Mouse (Mus musculus): ENCODE results near the gene Rpgrip1. TPM values are rescaled to one million over a fixed set of nuclear protein-coding genes. Genes with fewer than 3 reads are reported as not detected.

Gene Rpgrip1
- total RNA-seq, 2 experiments from 2014 or later = 0.45 to 0.97 TPM

DNA sequence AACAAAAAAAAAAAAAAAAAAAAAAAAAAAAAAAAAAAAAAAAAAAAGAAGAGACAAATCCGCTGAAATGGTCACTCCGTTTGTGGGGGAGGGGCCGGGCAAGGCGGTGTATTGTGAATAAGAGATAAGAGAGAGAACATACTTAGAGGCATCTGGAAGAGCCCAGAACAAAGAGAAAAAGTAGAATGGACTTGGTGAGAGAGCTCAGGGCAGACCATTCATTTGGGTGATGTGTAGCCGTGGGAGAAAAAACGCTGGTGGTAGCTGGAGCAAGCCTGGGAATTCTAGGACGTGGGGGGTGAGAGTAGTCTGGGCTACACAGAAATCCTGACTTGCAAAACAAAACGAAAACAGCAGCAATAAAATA lies 7.9 kb downstream of the Rpgrip1 start:
- intact Hi-C loops (cut with DNase I) = no loop called here
- DNase-seq = no peak

DNA sequence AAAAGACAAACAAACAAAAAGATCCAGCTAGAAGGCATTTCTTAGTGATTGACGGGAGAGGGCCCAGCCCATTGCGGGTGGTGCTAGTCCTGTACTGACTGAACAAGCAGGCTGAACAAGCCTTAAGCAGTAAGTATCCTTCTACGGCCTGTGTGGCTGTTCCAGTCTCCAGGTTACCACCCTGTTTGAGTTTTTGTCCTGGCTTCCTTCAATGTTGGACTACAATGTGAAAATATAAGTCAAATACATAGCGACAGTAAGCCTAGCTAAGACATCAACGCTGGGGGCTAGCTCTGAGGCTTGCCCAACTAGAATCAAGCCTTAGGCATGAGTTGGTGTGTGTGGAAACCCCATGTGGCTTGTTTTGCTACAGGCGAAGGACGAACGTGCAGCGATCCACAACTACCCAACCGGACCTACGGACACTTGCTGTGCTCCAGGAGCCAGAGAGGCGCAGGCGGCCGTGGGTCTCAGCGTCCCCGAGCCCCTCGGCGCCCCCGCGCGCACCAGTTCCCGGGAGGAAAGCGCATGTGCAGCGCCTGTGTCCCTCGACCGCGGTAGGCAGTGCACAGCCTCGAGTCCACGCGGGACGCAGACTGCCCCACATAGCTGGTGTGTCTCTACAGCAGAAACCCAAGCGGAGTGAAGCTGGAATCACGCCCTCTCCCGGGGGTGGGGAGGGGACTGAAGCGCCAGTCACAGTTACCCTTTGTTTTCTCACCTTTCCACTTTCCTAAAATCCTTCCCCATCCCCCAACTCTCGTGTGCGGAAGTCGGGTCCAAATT lies 8.5 kb downstream of the Rpgrip1 start:
- intact Hi-C loops (cut with DNase I) = no loop called here
- DNase-seq = peak; percentile 40 to 61

DNA sequence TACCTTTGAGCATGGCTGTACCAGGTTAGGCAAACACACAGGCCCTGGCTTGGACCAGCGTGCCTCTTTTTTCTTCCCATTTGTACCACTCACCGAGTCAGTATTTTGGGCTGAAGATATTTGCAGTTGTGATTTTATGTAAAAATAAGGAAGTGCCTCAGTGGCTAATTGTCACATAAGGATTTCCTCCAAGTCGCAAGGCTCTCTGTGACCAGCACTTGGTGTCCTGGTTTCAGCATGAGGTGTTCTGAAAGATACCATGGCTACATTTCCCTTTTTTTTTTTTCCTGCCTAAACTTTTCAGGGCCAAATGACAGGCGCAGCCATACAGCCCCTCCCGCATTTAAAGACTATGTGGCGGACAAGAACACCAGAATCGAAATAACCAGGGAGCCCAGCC lies 9.7 kb downstream of the Rpgrip1 start:
- intact Hi-C loops (cut with DNase I) = loop anchor here (5.0 kb wide), 1 partner anchor 77 kb away; the partner anchor contains the start of gene Supt16
- no peak for DNase-seq

GRCm38 (mm10) chr14:52123918-52124317 lies 13.4 kb downstream of the Rpgrip1 start:
- DNase-seq = peak; percentile 70 to 82

DNA sequence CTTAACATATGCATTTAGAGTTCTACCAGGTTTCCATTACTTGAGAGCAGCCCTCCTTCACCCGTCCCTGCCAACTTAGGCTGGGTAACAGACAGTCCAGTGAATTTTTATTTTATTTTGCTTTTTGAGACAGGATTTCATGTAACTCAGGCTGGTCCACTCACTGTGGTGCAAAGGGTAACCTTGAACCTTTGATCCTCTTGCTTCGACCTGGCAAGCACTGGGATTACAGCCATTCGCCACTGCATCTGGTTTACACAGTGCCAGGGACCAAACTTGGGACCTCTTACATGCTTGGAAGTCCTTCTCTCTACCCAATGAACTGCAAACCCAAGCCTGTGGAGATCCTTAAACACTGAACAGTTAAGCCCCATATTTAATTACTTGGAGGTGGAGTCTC lies 14.1 kb downstream of the Rpgrip1 start:
- intact Hi-C loops (cut with DNase I) = loop anchor here (2.0 to 5.0 kb wide), 2 partner anchors 73 to 214 kb away; partner anchors contain the start of gene Supt16
- no peak for DNase-seq

More at GRCm38 (mm10) chr14:52123918-52124317, 13.4 kb downstream of the Rpgrip1 start:
- intact Hi-C loops (cut with DNase I) = loop anchor here (2.0 to 5.0 kb wide), 2 partner anchors 73 to 215 kb away; partner anchors contain the start of gene Supt16

DNA sequence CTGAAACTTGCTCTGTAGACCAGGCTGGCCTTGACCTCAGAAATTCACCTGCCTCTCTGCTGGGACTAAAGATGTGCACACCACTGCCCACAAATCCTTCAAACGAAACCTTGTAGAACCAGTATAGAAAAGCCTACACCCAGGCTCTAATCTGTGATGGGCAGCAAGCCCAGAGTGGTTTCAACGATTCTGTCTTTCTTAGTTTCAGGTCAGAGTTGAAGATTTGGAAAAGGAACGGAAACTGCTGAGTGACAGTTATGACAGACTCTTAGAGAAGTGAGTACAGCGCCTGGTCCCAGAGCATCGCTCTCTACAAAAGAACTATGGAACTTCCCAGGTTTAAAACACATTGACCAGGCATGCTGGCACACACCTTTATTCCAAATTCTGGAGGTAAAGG lies 23.1 kb downstream of the Rpgrip1 start:
- no peak for DNase-seq
- intact Hi-C loops (cut with DNase I) = no loop called here

DNA sequence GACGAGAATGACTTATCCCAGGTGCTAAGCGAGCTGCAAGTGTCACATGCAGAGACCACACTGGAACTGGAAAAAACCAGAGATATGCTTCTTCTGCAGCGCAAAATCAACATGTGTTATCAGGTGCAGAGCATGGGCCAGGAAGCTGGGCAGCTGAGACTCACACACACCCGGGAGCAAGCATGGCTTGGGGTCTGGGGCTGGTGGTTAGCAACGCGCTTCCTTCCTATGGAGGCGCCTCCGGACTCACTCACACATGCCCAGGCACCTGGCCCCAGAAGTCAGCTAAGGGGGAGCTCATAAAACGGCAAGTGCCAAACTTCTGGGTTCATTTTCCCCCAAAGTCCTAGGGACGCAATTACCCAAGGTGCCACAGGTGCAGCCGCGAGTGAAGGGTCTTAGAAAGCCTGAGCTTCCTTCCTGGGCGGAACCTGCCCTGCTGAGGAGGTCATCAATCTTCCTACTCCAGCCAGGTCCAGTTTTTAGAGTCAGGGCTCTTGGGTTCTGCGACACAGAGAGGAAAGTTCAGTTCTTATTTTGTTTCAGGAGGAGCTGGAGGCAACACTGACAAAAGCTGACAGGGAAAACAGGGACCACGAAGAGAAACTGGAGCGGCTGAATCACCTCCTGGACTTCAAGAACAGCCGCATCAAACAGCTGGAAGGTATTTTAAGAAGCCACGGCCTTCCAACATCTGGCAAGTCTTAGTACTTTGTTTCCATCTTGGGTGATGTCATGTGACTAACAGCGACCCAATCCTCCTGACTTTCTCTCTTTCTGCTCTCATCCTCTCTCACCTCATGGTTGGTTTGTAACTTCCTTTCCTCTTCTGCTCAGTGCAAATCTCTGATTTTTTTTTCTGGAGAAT lies 30.3 kb downstream of the Rpgrip1 start:
- peak; percentile 7 to 8 for DNase-seq
- intact Hi-C loops (cut with DNase I) = no loop called here

GRCm38 (mm10) chr14:52141445-52142127 lies 31.1 kb downstream of the Rpgrip1 start:
- DNase-seq = no peak
- intact Hi-C loops (cut with DNase I) = no loop called here

DNA sequence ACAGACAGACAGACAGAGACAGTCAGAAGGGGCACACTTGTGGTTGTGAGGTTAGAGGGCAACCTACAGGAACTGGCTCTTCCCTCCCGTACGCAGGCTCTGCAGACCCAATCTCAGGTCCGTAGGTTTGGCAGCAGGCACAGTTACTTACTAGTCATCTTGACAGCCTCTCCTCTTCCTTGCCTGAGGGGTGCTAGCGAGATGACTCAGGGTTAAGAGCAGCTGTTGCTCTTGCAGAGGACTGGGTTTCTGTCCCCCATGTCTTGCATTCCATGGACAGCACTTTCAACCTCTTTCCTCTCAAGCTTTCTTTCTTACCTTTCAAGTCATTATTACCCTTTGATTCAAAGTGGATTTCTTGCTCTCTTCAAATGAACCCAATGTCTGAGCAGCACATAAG lies 33.7 kb downstream of the Rpgrip1 start:
- no peak for DNase-seq
- intact Hi-C loops (cut with DNase I) = no loop called here

GRCm38 (mm10) chr14:52146540-52146939 lies 36.0 kb downstream of the Rpgrip1 start:
- DNase-seq = peak in 1 of 2 experiments; percentile 25
- intact Hi-C loops (cut with DNase I) = no loop called here

DNA sequence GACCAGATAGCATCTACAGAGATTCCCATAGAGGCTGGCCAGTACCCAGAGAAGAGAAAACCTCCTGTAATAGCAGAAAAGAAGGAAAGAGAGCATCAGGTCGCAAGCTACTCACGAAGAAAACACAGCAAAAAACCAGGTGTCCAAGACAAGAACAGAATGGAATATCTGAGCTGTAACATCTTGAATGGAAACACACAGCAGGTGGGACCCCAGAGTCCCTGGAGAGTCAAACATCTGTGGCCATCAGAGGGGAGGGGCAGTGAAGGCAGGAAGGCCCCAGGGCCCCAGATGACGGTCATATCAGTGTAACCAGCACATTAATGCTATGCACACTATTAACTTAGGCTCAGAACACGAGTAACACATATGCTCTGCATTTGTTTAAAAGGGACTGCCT lies 39.4 kb downstream of the Rpgrip1 start:
- DNase-seq = no peak
- intact Hi-C loops (cut with DNase I) = no loop called here

GRCm38 (mm10) chr14:52152179-52152578 lies 41.7 kb downstream of the Rpgrip1 start:
- DNase-seq = no peak

DNA sequence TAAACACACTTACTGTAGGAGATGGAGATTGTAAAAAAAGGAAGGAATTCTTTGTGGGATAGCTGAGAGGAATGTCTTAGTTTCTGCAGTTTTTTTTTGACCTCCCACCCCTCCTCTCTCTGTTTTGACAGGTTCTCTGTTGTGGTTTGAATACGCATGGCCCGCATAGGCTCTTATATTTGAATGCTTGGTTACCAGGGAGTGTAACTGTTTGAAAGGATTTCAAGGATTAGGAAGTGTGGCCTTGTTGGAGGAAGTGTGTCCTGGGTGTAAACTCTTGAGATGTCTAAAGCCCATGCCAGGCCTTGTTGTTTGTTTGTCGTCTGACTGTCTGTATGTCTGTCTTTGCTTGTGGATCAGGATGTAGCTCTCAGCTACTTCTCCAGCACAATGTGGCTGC lies 42.1 kb downstream of the Rpgrip1 start:
- DNase-seq = no peak

More at GRCm38 (mm10) chr14:52152179-52152578, 41.7 kb downstream of the Rpgrip1 start:
- intact Hi-C loops (cut with DNase I) = no loop called here

GRCm38 (mm10) chr14:52155008-52155407 lies 44.5 kb downstream of the Rpgrip1 start:
- DNase-seq = no peak
- intact Hi-C loops (cut with DNase I) = no loop called here

More for the DNA sequence above, 42.1 kb downstream of the Rpgrip1 start:
- intact Hi-C loops (cut with DNase I) = no loop called here

- DNase-seq = no peak
- intact Hi-C loops (cut with DNase I) = no loop called here
Measured at GRCm38 (mm10) chr14:52160911-52161310, 50.4 kb downstream of the Rpgrip1 start.

- DNase-seq = no peak
- intact Hi-C loops (cut with DNase I) = no loop called here
Measured at GRCm38 (mm10) chr14:52166571-52166970, 56.1 kb downstream of the Rpgrip1 start.

- intact Hi-C loops (cut with DNase I) = no loop called here
- no peak for DNase-seq
Measured at GRCm38 (mm10) chr14:52188788-52189187, 78.3 kb downstream of the Rpgrip1 start.

- intact Hi-C loops (cut with DNase I) = no loop called here
- peak in 1 of 2 experiments; percentile 5 for DNase-seq
Measured at GRCm38 (mm10) chr14:52189519-52189918, 79.0 kb downstream of the Rpgrip1 start.

DNA sequence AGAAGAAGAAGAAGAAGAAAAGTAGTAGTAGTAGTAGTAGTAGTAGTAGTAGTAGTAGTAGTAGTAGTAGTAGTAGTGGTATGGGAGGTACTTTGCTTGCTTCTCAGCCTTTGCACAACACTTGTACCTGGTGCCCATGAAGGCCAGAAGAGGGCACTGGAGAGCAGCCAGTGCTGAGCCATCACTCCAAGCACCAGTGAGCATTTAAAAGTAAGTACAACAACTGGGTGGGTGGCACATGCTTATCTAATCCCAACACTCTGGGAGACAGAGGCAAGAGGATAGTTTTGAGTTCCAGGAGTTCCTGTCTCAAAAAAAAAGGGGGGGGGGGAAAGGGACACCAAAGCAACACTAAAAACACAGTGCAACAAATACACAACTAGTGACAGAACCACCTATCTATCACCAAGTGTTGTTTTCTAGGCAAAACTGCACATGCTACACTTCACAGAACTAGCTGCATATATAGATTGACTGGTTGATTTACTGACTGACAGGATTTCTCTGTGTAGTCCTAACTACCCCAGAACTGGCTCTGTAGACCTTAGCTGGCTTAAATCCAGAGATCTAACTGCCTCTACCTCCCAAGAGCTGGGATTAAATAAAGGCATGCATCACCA lies 80.3 kb downstream of the Rpgrip1 start:
- intact Hi-C loops (cut with DNase I) = loop anchor here (10.0 kb wide), 1 partner anchor 306 kb away; the partner anchor contains the start of gene Mettl17
- peak; percentile 29 to 48 for DNase-seq

DNA sequence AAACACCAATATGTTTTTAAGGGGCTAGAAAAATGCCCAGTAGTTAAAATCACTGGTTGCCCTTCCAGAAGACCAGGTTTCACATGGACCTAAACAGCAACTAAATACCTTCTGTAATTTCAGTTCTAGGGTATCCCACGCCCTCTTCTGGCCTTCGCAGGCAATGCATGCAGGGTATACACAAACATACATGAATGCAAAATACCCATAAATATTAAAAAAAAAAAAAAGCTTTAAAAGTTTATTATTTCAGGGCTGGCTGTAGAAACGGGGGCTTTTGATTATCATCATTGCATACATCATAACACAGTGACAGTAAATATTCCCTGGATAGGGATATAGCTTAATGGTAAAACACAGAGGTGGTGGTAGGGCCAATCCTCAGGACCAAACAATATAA lies 85.2 kb downstream of the Rpgrip1 start:
- intact Hi-C loops (cut with DNase I) = loop anchor here (5.0 to 10.0 kb wide), 2 partner anchors 73 to 311 kb away; partner anchors contain the start of gene Mettl17
- peak; percentile 18 to 64 for DNase-seq
